ENCODE assay signal across 25 mouse cellular contexts in the genomic region with DNA sequence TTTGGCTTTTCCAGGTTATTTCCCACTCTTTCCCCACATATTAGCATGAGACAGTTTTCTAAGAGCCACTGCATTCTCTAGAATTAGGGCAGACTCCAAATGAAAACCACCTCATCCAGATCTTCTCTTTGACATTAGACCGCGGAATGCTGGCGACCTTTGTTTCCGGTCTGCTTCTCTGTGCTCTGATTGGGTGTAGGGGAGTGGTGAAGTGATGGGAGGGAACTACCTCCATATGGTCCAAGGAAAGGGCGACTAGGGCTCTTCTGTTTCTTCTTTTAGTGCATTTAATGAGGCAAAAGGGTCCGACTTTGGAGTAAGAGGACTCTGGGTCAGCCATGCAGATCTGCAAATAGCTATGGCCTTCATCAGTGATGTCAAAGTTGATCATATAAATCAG.
"Had no signal": no experiment of that assay in that cellular context is flagged by ENCODE, and none has a peak within 500 bp of the region (broad histone marks: within the 10 kb centered on the region; RNA-seq: fewer than 3 reads in every experiment).

No protein-coding gene starts in this region.

- H3K4me2 ChIP-seq: heart, embryonic 12.5 days; hindbrain, embryonic 12.5 days; hindbrain, embryonic 14.5 days; intestine, embryonic 15.5 days; liver, embryonic 11.5 days; liver, embryonic 13.5 days; liver, embryonic 15.5 days had no signal

- DNase-seq: gastrocnemius, adult 2 months; gastrocnemius, postnatal 10 days; gastrocnemius, postnatal 25 days; heart, adult 18-20 months; heart, postnatal 10 days; heart, postnatal 4 days; kidney, postnatal 14 days; kidney, postnatal 4 days; liver; liver, embryonic 13.5 days had no signal

- H3K27ac ChIP-seq: gastrocnemius, adult 2 months; heart, embryonic 10.5 days; hindbrain, embryonic 10.5 days; hindbrain, embryonic 12.5 days; hindbrain, embryonic 14.5 days; intestine, embryonic 15.5 days; layer of hippocampus, adult 2 months; left cerebral cortex, adult 2 months; liver, embryonic 13.5 days; liver, embryonic 15.5 days had no signal

- H3K4me3 ChIP-seq: gastrocnemius, adult 2 months; heart, embryonic 10.5 days; heart, embryonic 12.5 days; hindbrain, embryonic 10.5 days; hindbrain, embryonic 12.5 days; intestine, embryonic 15.5 days; layer of hippocampus, adult 2 months; left cerebral cortex, adult 2 months; limb, embryonic 10.5 days; limb, embryonic 12.5 days; liver, embryonic 13.5 days; liver, embryonic 15.5 days had no signal

- H3K9ac ChIP-seq: heart, embryonic 12.5 days; hindbrain, embryonic 12.5 days; hindbrain, embryonic 14.5 days; intestine, embryonic 15.5 days; limb, embryonic 12.5 days; liver, embryonic 13.5 days; liver, embryonic 15.5 days had no signal

- ATAC-seq: hindbrain, embryonic 16.5 days; inflammation-experienced regulatory T-cells, adult 6 months; intestine, embryonic 15.5 days; intestine, postnatal 0 days had no signal

- H3K36me3 ChIP-seq: heart, embryonic 10.5 days; heart, embryonic 12.5 days; hindbrain, embryonic 10.5 days; hindbrain, embryonic 12.5 days; intestine, embryonic 15.5 days; limb, embryonic 10.5 days; limb, embryonic 12.5 days; liver, embryonic 13.5 days; liver, embryonic 15.5 days had no signal

- H3K4me1 ChIP-seq: heart, embryonic 10.5 days; heart, embryonic 12.5 days; hindbrain, embryonic 12.5 days; intestine, embryonic 15.5 days; liver, embryonic 13.5 days; liver, embryonic 15.5 days had no signal

- H3K27me3 ChIP-seq: hindbrain, embryonic 12.5 days; intestine, embryonic 15.5 days; limb, embryonic 12.5 days; liver, embryonic 13.5 days; liver, embryonic 15.5 days had no signal

- H3K9me3 ChIP-seq: heart, embryonic 10.5 days; heart, embryonic 12.5 days; hindbrain, embryonic 10.5 days; hindbrain, embryonic 12.5 days; intestine, embryonic 15.5 days; limb, embryonic 10.5 days; limb, embryonic 12.5 days; liver, embryonic 13.5 days; liver, embryonic 15.5 days had no signal
